Mouse (Mus musculus) right cerebral cortex, postnatal 4 days (tissue): Measurements from ENCODE around the gene Itgam.
A peak's percentile ranks its signal among the peaks of the same experiment; 100 is the strongest.

Source experiments
- DNase-seq: peaks from one replicate; pipeline ENCODE4 v3.0.0-alpha.2; 2022

Gene Itgam

DNA sequence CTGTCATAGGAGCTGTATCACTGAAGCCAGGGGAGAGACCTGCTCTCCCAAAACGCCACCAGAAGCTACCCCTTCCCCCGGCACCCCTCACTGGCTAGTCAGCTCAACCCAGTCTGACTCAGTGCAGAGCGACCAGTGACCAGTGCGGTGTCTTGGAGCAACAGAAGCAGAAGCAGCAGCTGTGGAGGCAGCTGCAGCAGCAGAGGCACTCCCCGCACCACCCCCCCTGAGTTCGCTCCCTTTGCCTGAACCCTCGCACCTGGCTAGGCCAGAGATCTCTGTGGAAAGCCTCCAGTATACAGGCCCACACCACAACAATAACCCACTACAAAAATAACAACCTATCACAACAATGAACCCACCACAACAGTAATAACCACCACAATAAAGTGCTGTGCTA, 3.9 kb upstream of the Itgam start:
- DNase-seq, result no peak

DNA sequence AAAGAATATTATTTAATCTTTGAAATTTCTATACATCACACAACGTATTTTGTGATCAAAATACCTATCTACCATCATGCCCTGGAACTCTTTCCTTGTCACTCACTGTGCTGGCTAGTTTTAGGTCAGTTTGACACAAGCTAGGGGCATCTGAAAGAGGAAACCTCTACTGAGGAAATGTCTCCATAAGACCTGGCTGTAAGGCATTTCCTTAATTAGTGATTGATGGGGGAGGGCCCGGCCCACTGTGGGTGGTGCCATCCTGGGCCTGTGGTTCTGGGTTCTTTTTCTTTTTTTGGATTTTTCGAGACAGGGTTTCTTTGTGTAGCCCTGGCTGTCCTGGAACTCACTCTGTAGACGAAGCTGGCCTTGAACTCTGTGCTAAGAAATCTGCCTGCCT, 3.3 kb upstream of the Itgam start:
- no peak for DNase-seq

DNA sequence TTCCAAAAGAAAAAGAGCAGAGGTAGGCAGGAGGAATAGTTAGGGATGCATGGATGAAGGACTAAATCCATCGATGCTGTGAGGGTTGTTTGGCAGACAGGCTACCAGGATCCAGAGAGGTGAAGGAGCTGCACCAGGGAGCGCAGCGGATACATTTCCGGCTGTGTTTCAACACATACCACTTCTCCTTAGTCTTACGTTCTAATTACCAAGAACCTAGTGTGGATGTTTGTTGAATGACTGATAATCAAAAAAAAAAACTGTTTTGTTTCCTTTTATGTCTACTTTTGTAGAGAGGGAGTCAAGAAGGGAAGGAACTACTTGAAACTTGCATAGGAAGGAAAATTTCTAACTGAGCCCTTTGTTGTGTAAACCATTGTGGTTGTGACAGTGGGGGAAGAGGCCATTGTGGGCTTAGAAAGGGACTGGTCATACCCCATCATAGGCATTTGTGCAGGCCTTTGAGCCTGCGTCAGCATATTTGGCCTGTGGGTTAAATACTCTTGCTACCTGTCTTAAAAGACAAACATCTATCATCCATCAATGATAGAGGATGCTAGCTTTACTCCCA, 856 bp downstream of the Itgam start:
- DNase-seq, result no peak

DNA sequence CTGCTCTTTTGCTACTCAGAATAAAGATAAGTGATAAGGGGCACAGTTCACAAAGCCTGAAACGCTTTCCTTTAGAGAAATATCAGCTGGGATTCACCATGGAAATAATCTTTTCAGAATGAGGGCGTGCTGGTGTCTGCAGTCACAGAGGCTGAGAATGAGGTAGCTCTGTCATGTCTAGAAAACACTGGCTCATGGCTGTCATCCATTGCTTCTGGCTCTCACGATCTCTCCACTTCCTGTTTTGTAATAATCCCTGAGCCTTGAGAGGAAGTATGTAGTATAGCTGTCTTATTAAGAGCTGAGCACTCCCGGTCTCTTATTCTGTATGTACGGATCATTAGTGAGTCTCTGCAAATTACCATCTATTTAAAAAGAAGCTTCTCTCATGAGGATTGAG, 3.1 kb downstream of the Itgam start:
- no peak for DNase-seq

DNA sequence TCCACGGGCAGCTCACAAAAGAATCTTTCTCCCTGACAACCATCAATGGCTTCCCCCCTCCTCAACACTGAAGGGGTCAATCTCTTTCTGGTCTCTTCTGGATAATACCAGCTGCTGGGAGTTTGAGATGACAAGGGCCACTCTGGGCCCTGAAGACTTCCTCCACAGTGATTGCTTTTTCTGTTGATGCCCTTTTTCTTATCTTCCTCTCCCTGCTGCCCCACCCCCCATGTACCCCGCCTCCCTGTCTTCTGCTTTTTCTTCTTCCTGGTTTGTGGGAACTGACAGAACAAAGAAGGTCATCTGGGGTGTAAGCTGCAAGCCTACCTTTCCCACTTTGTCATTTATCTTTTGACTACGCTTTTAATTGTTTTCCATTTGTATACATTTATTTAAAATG, 5.4 kb downstream of the Itgam start:
- no peak for DNase-seq

DNA sequence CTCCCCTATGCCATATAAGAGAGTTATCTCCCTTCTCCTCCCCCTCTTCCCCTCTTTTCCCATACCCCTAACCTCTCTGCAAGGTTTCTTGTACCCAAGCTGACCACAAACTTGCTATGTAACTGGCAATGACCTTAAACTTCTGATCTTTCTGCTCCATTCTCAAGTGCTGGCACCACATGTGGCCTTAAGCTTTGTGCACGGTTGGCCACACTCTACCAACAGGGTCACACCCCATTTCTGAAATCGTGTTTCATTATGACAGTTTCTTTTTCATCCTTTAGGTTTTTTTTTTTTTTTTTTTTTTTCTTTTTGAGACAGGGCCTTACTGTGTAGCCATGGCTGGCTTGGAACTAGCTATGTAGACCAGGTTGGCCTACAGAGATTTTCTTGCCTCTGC, 7.4 kb downstream of the Itgam start:
- no peak for DNase-seq

DNA sequence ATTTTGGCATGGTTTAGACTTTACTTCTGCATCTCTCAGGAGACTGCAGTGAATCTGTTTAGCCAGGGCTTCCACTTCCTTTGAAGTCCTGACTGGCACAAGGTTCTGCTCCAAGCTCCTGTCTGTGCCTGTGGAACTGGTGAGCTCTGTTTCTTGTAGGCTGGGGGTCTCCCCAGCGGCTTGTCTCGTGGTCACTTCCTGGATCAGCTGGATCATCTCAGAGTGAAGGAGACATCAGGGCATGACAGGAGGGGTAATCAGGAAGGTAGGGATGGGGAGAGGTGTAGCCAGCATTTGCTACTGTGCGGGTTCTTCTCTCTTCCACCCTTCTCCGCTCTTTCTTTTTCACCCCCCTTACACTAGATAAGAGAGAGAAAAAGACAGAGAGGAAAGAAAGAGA, 9.4 kb downstream of the Itgam start:
- DNase-seq, result no peak

DNA sequence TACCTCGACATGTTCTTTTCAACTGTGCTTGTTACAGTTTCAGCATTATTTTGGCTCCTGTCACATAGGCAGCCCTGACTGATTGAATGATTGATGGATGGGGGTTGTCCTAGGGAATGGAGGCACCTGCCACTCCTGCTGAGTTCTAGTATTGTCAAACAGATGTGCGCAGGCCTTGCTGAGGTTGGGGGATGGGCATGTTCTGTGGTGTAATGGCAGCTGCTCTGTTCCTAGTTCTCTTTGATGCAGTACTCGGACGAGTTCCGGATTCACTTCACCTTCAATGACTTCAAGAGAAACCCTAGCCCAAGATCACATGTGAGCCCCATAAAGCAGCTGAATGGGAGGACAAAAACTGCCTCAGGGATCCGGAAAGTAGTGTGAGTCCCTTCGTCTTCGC, 17.6 kb downstream of the Itgam start:
- DNase-seq, result no peak

DNA sequence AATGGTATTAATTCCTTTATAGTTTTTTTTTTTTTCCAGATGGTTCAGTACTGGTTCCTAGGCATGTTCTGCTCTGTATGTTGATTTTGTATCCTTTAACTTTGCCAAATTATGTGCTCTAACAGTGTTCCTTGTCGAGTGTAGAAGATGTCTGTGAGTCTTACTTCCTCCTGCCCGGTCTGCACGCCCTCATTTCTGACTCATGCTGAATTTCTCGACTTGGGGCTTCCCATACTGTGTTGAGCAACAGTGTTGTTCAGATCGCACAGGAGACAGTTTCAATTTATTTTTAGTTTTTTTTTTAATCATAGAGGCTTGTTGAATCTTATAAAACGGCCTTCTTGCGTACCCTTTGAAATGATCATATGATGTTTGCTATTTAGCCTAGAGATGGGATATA, 26.7 kb downstream of the Itgam start:
- DNase-seq, result no peak

DNA sequence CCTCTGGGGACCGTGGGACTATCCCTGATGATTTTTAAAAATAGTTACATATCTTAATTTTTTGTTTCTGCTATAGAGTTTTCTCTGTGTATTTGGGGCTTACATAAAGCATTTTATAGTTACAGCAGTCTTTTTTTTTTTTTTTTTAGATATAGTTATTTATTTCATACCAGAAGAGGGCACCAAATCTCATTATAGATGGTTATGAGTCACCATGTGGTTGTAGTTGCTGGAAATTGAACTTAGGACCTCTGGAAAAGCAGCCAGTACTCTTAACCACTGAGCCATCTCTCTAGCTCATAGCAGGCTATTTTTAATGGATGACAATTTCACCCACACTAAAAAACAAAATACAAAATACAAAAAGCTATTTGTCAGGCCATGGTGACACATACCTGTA, 35.7 kb downstream of the Itgam start:
- no peak for DNase-seq

DNA sequence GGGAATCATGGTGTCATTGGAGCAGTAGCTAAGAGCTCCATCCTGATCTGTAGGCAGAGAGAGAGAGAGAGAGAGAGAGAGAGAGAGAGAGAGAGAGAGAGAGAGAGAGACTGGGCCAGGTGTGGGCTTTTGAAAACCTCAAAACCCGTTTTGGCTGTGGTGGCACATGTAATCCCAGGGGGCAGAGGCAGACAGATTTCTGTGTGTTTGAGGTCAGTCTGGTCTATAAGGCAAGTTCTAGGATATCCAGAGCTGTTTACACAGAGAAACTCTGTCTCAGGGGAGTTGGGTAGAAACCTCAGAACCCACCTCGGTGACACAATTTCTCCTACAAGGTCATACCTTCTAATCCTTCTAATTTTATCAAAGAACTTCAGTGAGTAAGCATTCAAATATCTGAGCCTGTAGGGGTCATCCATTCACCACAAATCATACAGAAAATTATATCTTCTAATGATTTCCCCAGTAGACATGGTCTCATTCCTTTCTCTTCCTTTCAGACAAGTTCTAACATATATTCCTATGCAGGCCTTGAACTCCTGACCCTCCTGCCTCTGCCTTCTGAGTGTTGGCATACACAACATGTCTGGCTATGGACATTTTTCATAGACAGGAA, 38.4 kb downstream of the Itgam start:
- no peak for DNase-seq

DNA sequence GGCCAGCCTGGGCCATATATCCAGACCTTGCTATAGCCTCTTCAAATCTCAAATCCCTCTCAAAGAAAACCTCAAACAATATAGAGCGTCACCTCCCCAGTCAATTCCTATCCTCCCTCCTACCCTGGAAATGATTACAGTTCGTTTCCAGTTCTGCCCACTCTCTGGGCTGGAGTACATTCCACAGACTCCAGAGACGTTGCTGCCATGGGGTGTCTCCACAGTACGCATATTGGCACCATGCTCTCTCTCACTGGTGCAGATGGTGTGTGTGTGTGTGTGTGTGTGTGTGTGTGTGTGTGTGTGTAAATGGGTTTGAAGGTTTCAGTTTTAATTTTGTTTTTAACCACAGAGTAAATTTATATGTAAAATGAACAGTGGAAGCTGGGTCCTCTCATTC, 42.8 kb downstream of the Itgam start:
- DNase-seq, result peak; percentile 43

DNA sequence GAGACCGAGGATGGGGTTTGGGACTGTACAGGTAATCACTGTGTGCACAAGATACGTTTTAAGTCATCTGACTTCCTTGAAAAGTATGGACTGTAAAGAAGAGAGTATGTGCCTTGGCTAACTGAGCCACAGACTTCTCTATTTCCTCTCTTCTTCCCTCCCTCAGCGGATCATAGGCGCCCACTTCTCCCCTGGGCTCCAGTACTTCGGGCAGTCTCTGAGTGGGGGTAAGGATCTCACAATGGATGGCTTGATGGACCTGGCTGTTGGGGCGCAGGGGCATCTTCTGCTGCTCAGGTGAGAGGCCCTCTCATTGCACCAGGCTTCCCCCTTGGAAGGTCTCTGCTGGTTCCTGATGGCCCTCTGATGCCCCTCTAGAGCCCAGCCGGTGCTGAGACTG, 45.0 kb downstream of the Itgam start:
- DNase-seq, result no peak

DNA sequence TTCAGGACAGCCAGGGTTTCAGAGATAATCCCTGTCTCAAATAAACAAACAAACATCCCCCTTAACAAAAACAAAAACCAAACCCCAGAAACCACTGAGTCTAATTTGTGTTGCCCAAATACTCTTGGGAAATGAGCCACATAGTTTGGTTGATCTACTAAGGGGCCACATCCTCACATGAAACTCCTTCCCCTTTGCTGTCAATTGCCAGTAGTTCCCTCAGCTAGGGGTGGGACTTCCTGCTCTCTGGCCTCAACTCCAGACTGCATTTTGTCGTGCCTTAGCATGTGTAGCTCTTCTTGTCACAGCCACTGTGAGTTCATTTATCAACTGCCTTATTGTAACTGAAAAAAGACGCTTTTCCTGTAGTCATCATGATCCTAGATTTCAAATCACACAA, 47.9 kb downstream of the Itgam start:
- DNase-seq, result no peak

DNA sequence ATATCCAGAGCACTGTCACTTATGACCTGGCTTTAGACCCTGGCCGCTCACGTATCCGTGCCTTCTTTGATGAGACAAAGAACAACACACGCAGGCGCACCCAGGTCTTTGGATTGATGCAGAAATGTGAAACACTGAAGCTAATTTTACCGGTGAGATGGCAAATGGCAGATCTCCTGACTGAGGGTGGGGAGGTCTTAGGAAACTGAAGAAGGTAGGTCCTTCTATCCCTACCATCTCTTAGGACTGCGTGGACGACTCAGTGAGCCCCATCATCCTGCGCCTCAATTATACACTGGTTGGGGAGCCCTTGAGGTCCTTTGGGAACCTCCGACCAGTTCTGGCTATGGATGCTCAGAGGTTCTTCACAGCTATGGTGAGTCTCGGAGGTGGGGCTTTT, 49.7 kb downstream of the Itgam start:
- no peak for DNase-seq

DNA sequence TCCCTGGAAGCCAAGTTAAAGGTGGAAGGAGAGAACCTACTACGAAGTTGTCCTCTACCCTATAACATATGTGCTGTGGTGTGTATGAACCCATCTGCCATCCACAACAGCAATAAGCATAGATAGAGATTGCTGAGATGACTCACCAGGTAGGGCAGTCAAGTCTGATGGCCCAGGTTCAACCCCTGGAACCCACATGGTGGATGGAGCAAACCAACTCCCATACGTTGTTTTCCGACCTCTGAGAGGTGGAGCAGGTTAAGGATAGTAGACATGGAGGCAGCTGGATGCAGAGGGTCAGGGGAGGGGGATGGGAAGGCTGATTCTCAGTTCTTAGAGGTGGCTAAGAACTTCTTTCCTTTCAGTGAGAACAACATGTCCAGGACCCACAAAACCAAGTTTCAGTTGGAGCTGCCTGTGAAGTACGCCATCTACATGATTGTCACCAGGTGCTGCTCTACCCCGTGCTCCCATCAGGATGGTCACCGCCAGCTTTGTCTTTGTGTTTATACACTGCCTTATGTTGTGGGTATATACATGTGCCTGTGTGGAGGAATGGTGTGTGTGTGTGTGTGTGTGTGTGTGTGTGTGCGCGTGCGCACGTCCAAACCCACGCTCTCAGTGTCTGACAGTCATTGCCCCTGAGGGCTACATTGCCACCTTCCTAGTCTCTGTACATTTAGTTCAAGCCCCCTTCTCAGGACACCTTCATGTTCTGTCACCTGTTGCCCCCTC, 52.1 kb downstream of the Itgam start:
- DNase-seq, result no peak

DNA sequence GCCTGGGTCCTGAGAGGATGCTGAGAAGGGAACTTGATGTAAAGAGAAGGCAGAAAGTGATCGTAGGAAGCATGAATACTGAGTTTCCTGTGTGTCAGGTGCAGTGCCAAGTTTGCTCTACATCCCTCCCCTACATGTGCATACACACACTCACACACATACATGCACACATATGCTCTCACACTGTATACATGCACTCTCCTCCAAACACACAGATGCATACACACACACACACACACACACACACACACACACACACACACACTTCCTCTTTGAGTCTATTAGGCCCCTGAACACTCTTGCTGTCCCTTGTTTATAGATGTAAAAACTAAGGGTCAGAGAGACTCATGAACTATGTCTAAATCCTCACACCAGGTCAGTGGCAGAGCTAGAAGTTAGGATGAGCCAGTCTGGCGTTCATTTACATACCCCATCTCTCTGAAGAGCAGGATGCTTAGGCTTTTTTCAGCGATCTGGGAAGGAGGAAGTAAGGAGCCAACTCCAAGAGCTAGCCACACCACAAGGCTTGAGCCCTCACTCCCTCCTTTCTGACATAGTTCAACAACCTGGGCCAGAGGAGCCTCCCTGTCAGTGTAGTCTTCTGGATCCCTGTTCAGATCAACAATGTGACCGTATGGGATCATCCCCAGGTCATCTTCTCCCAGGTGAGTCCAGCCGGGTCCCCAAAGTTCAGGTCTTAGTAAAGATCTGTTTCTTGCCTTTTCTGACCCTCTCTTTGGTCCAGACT, 52.9 kb downstream of the Itgam start:
- no peak for DNase-seq

DNA sequence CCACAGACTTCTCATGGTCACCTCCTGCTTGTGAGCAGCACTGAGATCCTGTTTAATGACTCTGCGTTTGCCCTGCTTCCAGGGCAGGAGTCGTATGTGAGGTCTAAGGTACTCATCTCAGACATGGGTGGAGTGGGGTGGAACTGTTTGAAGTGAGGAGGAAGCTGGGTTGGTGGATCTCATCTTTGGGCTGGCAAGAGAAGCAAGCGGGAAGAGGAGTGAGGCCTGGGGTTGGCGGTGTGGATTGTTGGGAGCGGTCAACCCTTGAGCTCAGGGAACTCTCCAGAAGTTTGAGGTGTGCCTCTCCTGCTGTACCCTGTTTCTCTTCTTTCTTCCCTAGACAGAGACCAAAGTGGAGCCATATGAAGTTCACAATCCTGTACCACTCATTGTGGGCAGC, 54.0 kb downstream of the Itgam start:
- DNase-seq, result no peak

DNA sequence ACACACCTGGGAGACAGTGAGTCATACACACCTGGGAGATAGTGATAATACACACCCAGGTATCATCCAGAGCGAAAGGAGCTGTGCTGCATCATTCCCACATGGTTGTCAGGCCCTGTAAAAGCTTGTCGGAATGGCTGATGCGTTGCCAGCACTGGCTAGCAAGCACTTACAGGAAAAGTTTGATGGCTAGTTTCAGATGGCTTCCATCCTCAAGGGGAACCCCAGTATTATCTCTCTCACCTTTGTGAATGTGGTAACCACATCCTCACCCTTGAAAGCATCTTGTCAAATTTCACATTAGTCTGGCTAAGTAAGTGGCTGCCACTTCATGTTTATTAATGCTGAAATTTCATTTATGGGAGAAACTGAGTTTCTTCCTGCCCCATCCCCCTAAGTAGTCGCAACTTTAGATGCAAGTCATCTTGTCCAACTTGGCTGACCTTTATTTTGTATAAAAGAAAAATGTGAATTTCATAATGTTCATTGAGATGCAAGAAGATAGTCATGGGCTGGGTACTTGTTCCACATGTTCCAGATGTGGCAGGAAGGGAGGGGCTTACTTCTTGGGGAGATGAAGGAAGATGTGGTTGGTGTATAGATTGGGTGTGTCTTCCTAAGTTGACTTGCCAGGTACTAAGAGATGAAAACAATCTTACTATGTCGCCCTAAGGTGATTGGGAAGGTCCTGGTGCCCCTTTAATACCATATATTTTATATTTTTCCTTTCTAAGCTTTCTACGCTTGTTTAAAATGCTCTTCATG, 57.5 kb downstream of the Itgam start:
- no peak for DNase-seq

DNA sequence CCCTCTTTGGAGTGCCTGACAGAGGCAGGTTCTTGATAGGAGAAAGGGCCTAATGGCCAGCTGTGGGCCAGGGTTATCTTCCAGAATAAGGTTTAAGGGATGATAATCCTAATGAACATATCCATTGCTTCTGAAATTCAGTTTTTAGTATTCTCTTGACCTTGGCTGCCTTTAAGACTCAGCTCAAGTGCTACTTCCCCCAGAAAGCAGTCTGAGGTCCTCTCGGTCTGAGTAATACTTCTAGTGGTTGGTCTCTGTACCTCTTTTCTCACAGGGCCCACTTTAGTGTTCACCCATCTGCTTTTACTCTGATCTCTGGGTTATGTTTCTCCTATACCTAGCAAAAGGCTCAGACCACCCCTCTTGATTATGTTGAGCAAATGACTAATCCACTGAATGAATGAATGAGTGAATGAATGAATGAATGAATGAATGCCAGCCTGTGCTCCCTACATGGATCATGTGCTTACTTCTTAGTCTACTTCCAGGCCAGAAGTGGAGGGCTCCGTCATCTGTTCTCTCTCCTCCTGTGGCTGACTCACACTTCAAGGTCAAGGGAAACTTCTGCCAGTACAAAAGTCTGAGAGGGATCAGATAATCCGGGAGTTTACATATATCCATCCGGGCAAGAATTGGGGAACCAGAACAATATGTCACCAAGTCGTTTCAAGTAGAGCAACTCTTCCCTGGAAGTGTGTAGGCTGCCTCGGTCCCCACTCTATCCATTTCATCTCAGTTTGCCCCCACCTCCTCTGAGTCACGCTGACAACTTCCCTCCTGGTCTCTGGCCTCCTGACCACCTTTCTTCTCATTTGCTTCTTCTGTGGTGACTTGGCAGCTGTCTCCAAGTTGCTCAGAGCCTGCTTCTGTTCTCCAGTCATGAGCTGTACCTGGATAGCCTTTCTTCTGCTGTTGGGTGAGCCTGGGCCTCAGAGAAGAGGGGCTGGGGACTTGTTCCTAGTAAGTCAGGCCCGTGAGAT, 66.6 kb downstream of the Itgam start, which contains the start of gene Itgax:
Gene Itgax, plus strand, starts transcription at position 807 of the 980 bp plus-strand sequence.
- no peak for DNase-seq

DNA sequence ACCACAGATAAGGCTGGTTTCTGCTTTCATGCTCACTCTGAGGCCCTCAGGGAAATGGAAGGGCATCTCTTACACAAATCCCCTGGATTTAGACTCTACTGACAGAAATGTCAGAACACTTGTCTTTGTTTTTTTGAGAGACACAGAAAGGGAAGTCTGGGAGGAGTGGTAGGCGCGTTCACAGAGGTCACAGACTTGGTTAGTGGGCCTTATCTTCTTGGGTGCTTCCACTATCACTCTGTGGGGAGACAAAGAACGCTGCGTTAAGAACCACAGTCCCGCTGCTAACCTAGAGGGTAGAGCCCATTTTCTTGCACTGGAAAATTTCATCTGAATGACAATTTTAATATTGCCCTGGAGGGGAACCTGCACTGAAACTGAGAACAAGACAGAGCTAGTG, 69.7 kb downstream of the Itgam start:
- DNase-seq, result no peak

DNA sequence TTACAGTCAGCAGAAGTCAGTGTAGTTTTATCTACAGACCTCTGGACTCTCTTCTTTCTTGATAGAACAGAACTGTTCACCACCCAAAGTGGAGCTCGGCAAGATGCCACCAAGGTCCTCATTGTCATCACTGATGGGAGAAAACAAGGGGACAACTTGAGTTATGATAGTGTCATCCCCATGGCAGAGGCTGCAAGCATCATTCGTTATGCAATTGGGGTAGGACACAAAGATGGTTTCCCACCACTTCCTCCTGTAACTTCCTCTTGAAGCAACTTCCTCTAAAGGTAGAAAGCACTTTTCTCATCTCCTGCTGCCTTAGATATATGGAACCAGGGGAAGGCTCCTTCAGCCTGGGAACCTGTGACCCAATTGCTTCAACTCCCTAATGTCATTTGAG, 71.2 kb downstream of the Itgam start:
- no peak for DNase-seq
